Mouse (Mus musculus) heart, embryonic 14.5 days (tissue): Measurements from ENCODE around the gene Hc. TPM values are rescaled to one million over a fixed set of nuclear protein-coding genes. Genes with fewer than 3 reads are reported as not detected.

ENCODE experiments used
- ATAC-seq: fragments of 200-750 bp; cut with Nextera tagmentation; 2 replicates; pipeline ENCODE4 v1.8.0; 2017; ENCODE audit warnings: low read depth, moderate TSS enrichment; ENCODE audit not compliant: insufficient number of reproducible peaks, insufficient read depth, low FRiP score
- H3K27ac ChIP-seq, 2 experiments: fragments of 200-500 bp in 1 of 2; fragments of 300-500 bp in 1 of 2; sonication (generic) in 1 of 2; replicated peaks in 1 of 2; 2 replicates each; pipeline ENCODE4 v1.5.1; 2012 to 2014; ENCODE audit warnings: low read depth in 2 of 2, low read length in 2 of 2, control low read depth in 1 of 2, mild to moderate bottlenecking in 1 of 2, mixed read lengths in 1 of 2; ENCODE audit not compliant: control insufficient read depth in 1 of 2, insufficient read depth in 1 of 2
- H3K27me3 ChIP-seq: fragments of 300-500 bp; sonication (generic); 2 replicates; pipeline ENCODE4 v1.6.1; 2014; ENCODE audit warnings: mild to moderate bottlenecking, low read length, control low read depth; ENCODE audit not compliant: control insufficient read depth, insufficient read depth
- H3K36me3 ChIP-seq: fragments of 300-500 bp; sonication (generic); 2 replicates; pipeline ENCODE4 v1.6.1; 2014; ENCODE audit warnings: mild to moderate bottlenecking, control low read depth, low read length, mixed read lengths; ENCODE audit not compliant: control insufficient read depth, insufficient read depth
- H3K4me1 ChIP-seq, 2 experiments: fragments of 200-500 bp in 1 of 2; fragments of 300-500 bp in 1 of 2; sonication (generic) in 1 of 2; 2 replicates each; pipeline ENCODE4 v1.6.1; 2012 to 2014; ENCODE audit warnings: low read length in 2 of 2, control low read depth in 1 of 2, mixed read lengths in 1 of 2; ENCODE audit not compliant: control insufficient read depth in 2 of 2, insufficient read depth in 2 of 2
- H3K4me2 ChIP-seq: fragments of 300-500 bp; sonication (generic); 2 replicates; pipeline ENCODE4 v1.6.1; 2014; ENCODE audit warnings: mild to moderate bottlenecking, low read length
- H3K4me3 ChIP-seq, 2 experiments: fragments of 200-500 bp in 1 of 2; fragments of 300-500 bp in 1 of 2; sonication (generic) in 1 of 2; 2 replicates each; pipeline ENCODE4 v1.5.1; 2012 to 2014; ENCODE audit warnings: low read length in 2 of 2, mild to moderate bottlenecking in 2 of 2, control low read depth in 1 of 2, low read depth in 1 of 2, moderate library complexity in 1 of 2; ENCODE audit not compliant: control insufficient read depth in 1 of 2, insufficient read depth in 1 of 2
- H3K9ac ChIP-seq: fragments of 300-500 bp; sonication (generic); 2 replicates; pipeline ENCODE4 v1.6.1; 2014; ENCODE audit warnings: mild to moderate bottlenecking, low read length
- H3K9me3 ChIP-seq: fragments of 300-500 bp; sonication (generic); 2 replicates; pipeline ENCODE4 v1.6.1; 2016; ENCODE audit warnings: low read length, control low read depth; ENCODE audit not compliant: control insufficient read depth
- WGBS: fragments of 180-500 bp; shearing (Covaris S2); extraction: QIAGEN DNeasy Blood & Tissue Kit; methylation state at CpG from one replicate; pipeline ENCODE4 v1.1.7; 2014; 5-methylcytosine and 5-hydroxymethylcytosine counted together
- polyA plus RNA-seq: library from polyadenylated mRNA; unstranded; fragments of >200 nt; fragmentation: Nextera tagmentation; extraction: Ambion mirVana; gene quantifications from 2 replicates; pipeline ENCODE4 v1.2.1, GENCODE M21; 2014

The Hc gene
- polyA plus RNA-seq, 1 experiment from 2014 or later = not detected

DNA sequence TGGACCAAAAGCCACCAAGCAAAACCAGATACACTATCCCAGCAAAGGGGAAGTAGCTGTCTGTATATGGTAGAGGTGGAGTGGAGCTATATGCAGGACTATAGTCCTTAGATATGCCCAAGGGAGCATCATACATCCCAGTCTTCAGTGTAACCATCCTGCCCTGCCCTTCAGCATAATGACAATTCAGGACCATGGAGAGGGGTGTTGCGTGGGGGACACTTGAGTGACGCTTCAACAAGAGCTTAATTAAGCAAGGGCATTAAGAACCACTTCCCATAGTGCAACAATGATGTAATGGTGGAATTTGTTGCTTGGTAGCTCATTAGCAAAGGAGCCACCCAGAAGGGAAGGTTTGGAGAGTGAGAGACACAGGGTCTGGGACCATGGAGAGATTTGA is 112.6 kb downstream of the Hc start:
- 8% methylated on average over 2 of the region's 2 CpGs for WGBS
- no peak for ATAC-seq

GRCm38 (mm10) chr2:34946046-34946445 is 115.2 kb downstream of the Hc start:
- H3K4me3 ChIP-seq = no peak overlapping the region
- no peak for ATAC-seq
- no peaks in the 10 kb centered on the region; the same call in 1 of the 2 replicates for H3K27me3 ChIP-seq
- H3K4me1 ChIP-seq = peaks cover 7 to 8% of the 10 kb centered on the region in 2 experiments
- H3K27ac ChIP-seq = no peak overlapping the region
- H3K36me3 ChIP-seq = no peaks in the 10 kb centered on the region
- no peak overlapping the region for H3K4me2 ChIP-seq
- no peak overlapping the region for H3K9ac ChIP-seq
- H3K9me3 ChIP-seq = no peaks in the 10 kb centered on the region
- WGBS = 68% methylated on average over 4 of the region's 4 CpGs

More for the DNA sequence above, 112.6 kb downstream of the Hc start:
- no peak overlapping the region for H3K4me2 ChIP-seq
- H3K4me3 ChIP-seq = no peak overlapping the region
- no peak overlapping the region for H3K27ac ChIP-seq
- H3K27me3 ChIP-seq = no peaks in the 10 kb centered on the region
- no peaks in the 10 kb centered on the region for H3K9me3 ChIP-seq
- H3K4me1 ChIP-seq = peaks cover 7 to 8% of the 10 kb centered on the region in 2 experiments
- H3K36me3 ChIP-seq = no peaks in the 10 kb centered on the region
- H3K9ac ChIP-seq = no peak overlapping the region

DNA sequence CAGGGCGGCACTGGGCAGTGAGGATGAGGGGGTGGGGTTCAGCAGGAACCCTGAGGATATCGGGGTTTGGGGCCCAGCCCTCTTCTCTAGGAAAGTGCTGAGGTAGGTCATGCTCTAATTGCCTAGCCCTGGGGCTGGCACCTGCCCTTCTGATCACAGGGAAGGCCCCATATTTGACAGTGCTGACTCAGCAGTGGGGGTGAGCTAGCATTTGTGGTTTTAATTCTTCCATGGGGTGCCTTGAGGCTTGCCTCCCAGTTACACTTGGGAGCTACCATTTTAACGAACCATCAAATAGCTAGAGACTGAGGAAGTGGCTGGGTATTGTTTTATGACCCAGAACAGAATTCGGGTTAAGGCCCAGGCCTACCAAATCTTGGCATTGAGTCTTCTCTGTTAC is 115.7 kb downstream of the Hc start:
- H3K4me1 ChIP-seq = peaks cover 7 to 8% of the 10 kb centered on the region in 2 experiments
- no peaks in the 10 kb centered on the region for H3K36me3 ChIP-seq
- 79% methylated on average over 4 of the region's 4 CpGs for WGBS
- no peak overlapping the region for H3K27ac ChIP-seq
- no peak overlapping the region for H3K4me2 ChIP-seq
- no peak overlapping the region for H3K4me3 ChIP-seq
- H3K9ac ChIP-seq = no peak overlapping the region
- no peaks in the 10 kb centered on the region for H3K9me3 ChIP-seq
- no peak for ATAC-seq
- no peaks in the 10 kb centered on the region; the same call in 1 of the 2 replicates for H3K27me3 ChIP-seq

- Histone ChIP-seq H3K9me3 (no peaks in the 10 kb centered on the region), H3K9ac (0 out of 2 replicates have a peak overlapping the region, but pooled peaks have one; percentile 21), H3K36me3 (no peaks in the 10 kb centered on the region), H3K4me2 (peak overlapping the region; percentile 56), H3K27me3 (no peaks in the 10 kb centered on the region; the same call in 1 of the 2 replicates), H3K27ac (0 out of 4 replicates have a peak overlapping the region, but pooled peaks of 1 of the 2 experiments have one; percentile 3), H3K4me3 (peak overlapping the region; percentile 10 to 20; a peak in 3 of 4 replicates), H3K4me1 (peaks cover 7 to 8% of the 10 kb centered on the region in 2 experiments)
- 4% methylated on average over 8 of the region's 8 CpGs for WGBS
- no peak for ATAC-seq
These were observed 116.5 kb downstream of the Hc start for GRCm38 (mm10) chr2:34944761-34945160.

- 77% methylated on average over 13 of the region's 13 CpGs for WGBS
- Histone ChIP-seq H3K4me1 (peaks cover 8 to 16% of the 10 kb centered on the region in 2 experiments), H3K27me3 (no peaks in the 10 kb centered on the region; the same call in 1 of the 2 replicates)
These were observed 117.6 kb downstream of the Hc start for GRCm38 (mm10) chr2:34943556-34944120.

GRCm38 (mm10) chr2:34941061-34941675 is 120.1 kb downstream of the Hc start:
- Histone ChIP-seq H3K4me1 (peaks cover 16 to 26% of the 10 kb centered on the region in 2 experiments), H3K27ac (no peak overlapping the region), H3K4me3 (no peak overlapping the region), H3K36me3 (no peaks in the 10 kb centered on the region), H3K9ac (no peak overlapping the region), H3K27me3 (no peaks in the 10 kb centered on the region; the same call in 1 of the 2 replicates), H3K4me2 (no peak overlapping the region), H3K9me3 (no peaks in the 10 kb centered on the region)
- WGBS = 63% methylated on average over 11 of the region's 11 CpGs
- ATAC-seq = no peak

More at GRCm38 (mm10) chr2:34943556-34944120, 117.6 kb downstream of the Hc start:
- ATAC-seq = no peak
- no peak overlapping the region for H3K27ac ChIP-seq
- no peak overlapping the region for H3K4me3 ChIP-seq
- H3K9ac ChIP-seq = no peak overlapping the region
- H3K36me3 ChIP-seq = no peaks in the 10 kb centered on the region
- H3K4me2 ChIP-seq = no peak overlapping the region
- no peaks in the 10 kb centered on the region for H3K9me3 ChIP-seq

DNA sequence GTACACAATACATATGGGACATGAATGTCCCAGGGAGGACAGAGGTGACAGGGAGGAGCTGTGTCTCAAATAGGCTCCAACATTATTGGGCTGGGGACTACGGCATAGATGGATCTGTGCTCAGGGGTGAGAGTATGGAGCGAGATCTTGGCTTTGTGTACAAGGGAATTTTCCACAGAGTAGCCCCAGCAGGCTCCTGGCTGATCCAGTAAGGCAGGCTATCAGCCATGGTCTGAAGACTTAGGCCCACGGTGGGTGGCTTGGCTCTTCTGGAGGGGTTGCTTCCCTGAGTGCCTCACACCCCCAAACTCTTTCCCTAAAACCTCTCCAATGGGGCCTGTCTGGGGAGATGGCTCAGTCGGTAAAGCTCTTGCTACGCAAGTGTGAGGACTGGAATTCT is 121.0 kb downstream of the Hc start:
- Histone ChIP-seq H3K4me2 (no peak overlapping the region), H3K9me3 (no peaks in the 10 kb centered on the region), H3K36me3 (no peaks in the 10 kb centered on the region), H3K4me1 (peaks cover 15 to 24% of the 10 kb centered on the region in 2 experiments), H3K27me3 (no peaks in the 10 kb centered on the region; the same call in 1 of the 2 replicates), H3K9ac (no peak overlapping the region), H3K4me3 (no peak overlapping the region), H3K27ac (no peak overlapping the region)
- 71% methylated on average over 5 of the region's 5 CpGs for WGBS
- ATAC-seq = no peak
